Mouse (Mus musculus): ENCODE data around the gene Tex9.

- TF ChIP-seq CTCF (IDR thresholded peaks at IDR 0.05; ENCODE audit: borderline replicate concordance, insufficient read depth, low read length): no peak
- no peak for TF ChIP-seq POLR2A (IDR thresholded peaks at IDR 0.05; ENCODE audit: low read depth, low read length)
Observed at GRCm38 (mm10) chr9:72404934-72405333, 87.1 kb downstream of the Tex9 start.
